Mouse (Mus musculus) G1E-ER4 (cell line): ENCODE data around the gene Ldb3. TPM values are rescaled to one million over a fixed set of nuclear protein-coding genes. Genes with fewer than 3 reads are reported as not detected.

Experiments
- GATA1 ChIP-seq: IDR thresholded peaks from one replicate; pipeline ENCODE4 v1.8.0; 2012; ENCODE audit warnings: low read length, inconsistent platforms
- polyA plus RNA-seq: library from polyadenylated mRNA; stranded (reverse); fragments of >175 nt; gene quantifications from 2 replicates; pipeline ENCODE4 v1.2.3, GENCODE M21; 2012

Ldb3 gene
- polyA plus RNA-seq, 1 experiment: not detected

DNA sequence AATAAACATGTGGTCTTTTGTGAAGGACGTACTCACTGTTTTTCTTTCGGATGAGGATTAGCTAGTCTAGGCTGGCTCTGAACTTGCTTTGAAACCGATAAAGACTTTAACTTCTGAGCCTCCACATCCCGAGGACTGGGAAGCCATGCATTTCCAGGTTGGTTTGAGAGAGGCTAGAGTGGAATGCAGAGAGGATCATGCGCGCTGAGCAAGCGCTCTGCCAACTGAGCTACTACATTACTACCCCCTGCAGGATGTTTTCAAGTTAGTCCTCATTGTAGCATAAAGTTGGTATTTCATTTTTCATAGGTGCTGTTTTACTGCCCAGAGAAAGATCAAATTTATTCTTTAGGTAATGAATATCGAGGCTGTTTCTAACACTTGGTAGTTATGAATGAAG lies 102.3 kb downstream of the Ldb3 start:
- no peak for TF ChIP-seq GATA1

DNA sequence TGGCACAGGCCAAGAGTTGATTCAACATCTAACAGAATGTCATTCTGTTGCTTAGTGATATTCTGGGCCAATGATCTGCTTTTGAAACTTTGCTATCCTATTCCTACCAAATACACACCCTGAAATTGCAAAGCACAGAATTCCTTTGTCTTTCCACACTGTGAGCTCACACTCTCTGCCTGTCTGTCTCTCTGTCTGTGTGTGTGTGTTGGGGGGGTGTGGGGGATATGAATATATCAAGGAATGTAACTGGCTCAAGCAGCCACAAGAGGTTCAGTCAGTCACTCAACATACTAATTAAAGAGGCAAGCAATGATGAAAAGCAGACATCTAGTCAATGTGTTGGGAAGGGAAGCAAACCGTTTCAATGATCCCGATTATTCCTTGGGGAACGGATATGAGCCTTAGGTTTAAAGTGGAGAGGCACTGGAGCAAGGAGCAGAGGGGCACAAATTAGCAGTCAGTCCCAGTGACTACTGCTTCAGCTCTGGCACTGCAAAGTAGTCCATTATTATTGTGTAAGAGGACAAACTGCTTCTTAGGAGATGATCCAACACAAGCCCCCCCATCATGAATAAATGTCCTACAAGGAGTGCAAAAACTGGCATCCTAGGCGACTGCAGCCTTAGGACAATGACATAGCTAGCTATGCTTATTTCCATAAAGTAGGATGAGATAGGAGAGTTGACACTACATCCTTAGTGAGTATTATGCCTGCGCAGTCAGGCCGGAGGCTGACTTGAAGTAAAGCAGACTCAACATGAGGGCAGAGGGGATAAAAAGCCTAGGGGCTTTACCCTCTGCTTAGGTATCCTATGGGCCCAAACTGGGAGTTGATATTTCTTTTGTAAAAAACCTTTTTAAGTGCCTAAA lies 104.8 kb downstream of the Ldb3 start:
- no peak for TF ChIP-seq GATA1

Other genes starting within 250 kb of the Ldb3 start
- gene Fam25c, start 233.2 kb downstream of the Ldb3 start, polyA plus RNA-seq: not detected in 2 replicates
- gene Sncg, start 213.9 kb downstream of the Ldb3 start, polyA plus RNA-seq: not detected in 2 replicates
- 0.01 TPM in 1 of 2 replicates, not detected in the other for gene Mmrn2, start 213.2 kb downstream of the Ldb3 start, polyA plus RNA-seq
- gene Bmpr1a, start 85.3 kb downstream of the Ldb3 start, polyA plus RNA-seq: not detected in 2 replicates
- gene 9230112D13Rik, start 65.9 kb downstream of the Ldb3 start, polyA plus RNA-seq: not detected in 2 replicates
- gene Opn4, start 11.5 kb upstream of the Ldb3 start, polyA plus RNA-seq: not detected in 2 replicates
- 22.5 and 33.9 TPM in 2 replicates for gene Wapl, start 85.2 kb upstream of the Ldb3 start, polyA plus RNA-seq
- not detected in 2 replicates for gene Grid1, start 231.4 kb upstream of the Ldb3 start, polyA plus RNA-seq